Mouse (Mus musculus): ENCODE results near the gene Cdkl4.

DNA sequence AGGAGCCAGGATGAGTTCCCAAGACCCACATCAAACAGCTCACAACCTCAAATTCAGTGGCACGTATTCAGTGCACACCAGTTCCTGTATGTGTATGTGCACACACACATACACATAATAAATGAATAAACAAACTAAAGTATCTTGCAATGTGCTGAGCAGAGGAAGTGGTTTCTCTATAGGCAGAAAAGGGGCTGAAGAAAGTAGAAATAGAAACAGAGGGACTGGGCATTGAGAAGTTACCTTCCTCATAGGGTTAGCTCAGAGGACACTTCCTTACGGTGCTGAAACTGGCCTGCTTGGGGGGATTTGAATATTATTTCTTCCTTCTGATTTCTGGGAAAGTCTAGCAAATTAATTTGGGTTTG, 75.8 kb downstream of the Cdkl4 start:
- no peak for TF ChIP-seq POLR2A (IDR thresholded peaks at IDR 0.05; ENCODE audit: control insufficient read depth in 1 of 2, insufficient read depth in 1 of 2, low read depth in 1 of 2, low read length in 2 of 2, poor library complexity in 1 of 2)
- no peak for TF ChIP-seq CTCF (IDR thresholded peaks at IDR 0.05 in 2 of 3, conservative IDR thresholded peaks at IDR 0.05 in 1 of 3; ENCODE audit: control insufficient read depth in 1 of 3, insufficient read depth in 1 of 3, low read depth in 2 of 3, low read length in 3 of 3, poor library complexity in 1 of 3, severe bottlenecking in 1 of 3)
- no peak for TF ChIP-seq TAL1 (IDR thresholded peaks at IDR 0.05; ENCODE audit: low read length)
- TF ChIP-seq SIN3A (IDR thresholded peaks at IDR 0.05; ENCODE audit: low read length): no peak
- no peak for TF ChIP-seq UBTF (IDR thresholded peaks at IDR 0.05; ENCODE audit: borderline replicate concordance, insufficient read depth, low read depth, low read length)
- no peak for TF ChIP-seq USF2 (IDR thresholded peaks at IDR 0.05; ENCODE audit: borderline replicate concordance in 1 of 2, insufficient read depth in 1 of 2, low read depth in 1 of 2, low read length in 2 of 2)
- TF ChIP-seq ZMIZ1 (IDR thresholded peaks at IDR 0.05; ENCODE audit: low read depth, low read length): no peak
- TF ChIP-seq GATA1 (IDR thresholded peaks at IDR 0.05; ENCODE audit: low read depth, low read length): no peak
- no peak for TF ChIP-seq ZNF384 (IDR thresholded peaks at IDR 0.05; ENCODE audit: low read depth, low read length)
- TF ChIP-seq MAX (IDR thresholded peaks at IDR 0.05; ENCODE audit: low read length): no peak
- no peak for TF ChIP-seq POLR2AphosphoS2 (IDR thresholded peaks at IDR 0.05; ENCODE audit: low read length)
